Mouse (Mus musculus) ES-E14 (cell line): Measurements from ENCODE around the gene 1110051M20Rik. TPM values are rescaled to one million over a fixed set of nuclear protein-coding genes. Genes with fewer than 3 reads are reported as not detected.

ENCODE experiments used
- DNase-seq: peaks from one replicate; pipeline ENCODE4 v3.0.0-alpha.2; 2013; ENCODE audit warnings: low read depth, low spot score
- H3K27ac ChIP-seq: 2 replicates; pipeline ENCODE4 v1.5.1; 2012; ENCODE audit warnings: low read depth, mild to moderate bottlenecking, low read length, moderate library complexity, mixed read lengths; ENCODE audit not compliant: poor library complexity, insufficient read depth, severe bottlenecking
- H3K36me3 ChIP-seq: 2 replicates; pipeline ENCODE4 v1.6.1; 2012; ENCODE audit warnings: mild to moderate bottlenecking, low read length, moderate library complexity, mixed read lengths; ENCODE audit not compliant: control insufficient read depth, poor library complexity, insufficient read depth, severe bottlenecking
- H3K4me1 ChIP-seq, 2 experiments: fragments of 150-350 bp in 1 of 2; sonication (generic) in 1 of 2; 2 replicates each; pipeline ENCODE4 v1.6.1; 2012; ENCODE audit warnings: low read length in 2 of 2, mild to moderate bottlenecking in 1 of 2, mixed read lengths in 1 of 2; ENCODE audit not compliant: control insufficient read depth in 2 of 2, insufficient read depth in 2 of 2, poor library complexity in 1 of 2
- H3K4me3 ChIP-seq, 2 experiments: fragments of 150-350 bp in 1 of 2; sonication (generic) in 1 of 2; 2 replicates each; pipeline ENCODE4 v1.5.1; 2012; ENCODE audit warnings: low read length in 2 of 2, low read depth in 1 of 2, mild to moderate bottlenecking in 1 of 2, mixed read lengths in 1 of 2; ENCODE audit not compliant: insufficient read depth in 1 of 2, poor library complexity in 1 of 2, severe bottlenecking in 1 of 2
- H3K9ac ChIP-seq: 2 replicates; pipeline ENCODE4 v1.6.1; 2012; ENCODE audit warnings: low read depth, mild to moderate bottlenecking, low read length, mixed read lengths; ENCODE audit not compliant: poor library complexity, insufficient read depth, severe bottlenecking
- H3K9me3 ChIP-seq: fragments of 150-350 bp; sonication (generic); 2 replicates; pipeline ENCODE4 v1.6.1; 2012; ENCODE audit warnings: low read depth, mild to moderate bottlenecking, low read length; ENCODE audit not compliant: control insufficient read depth, insufficient read depth
- CHD2 ChIP-seq: IDR thresholded peaks from 2 replicates; pipeline ENCODE4 v1.6.1; 2014; ENCODE audit warnings: mild to moderate bottlenecking, low read depth, low read length, inconsistent platforms
- HCFC1 ChIP-seq: IDR thresholded peaks from 2 replicates; pipeline ENCODE4 v1.6.1; 2012; ENCODE audit warnings: low read length, inconsistent platforms, borderline replicate concordance; ENCODE audit not compliant: insufficient read depth
- MAFK ChIP-seq: IDR thresholded peaks from 2 replicates; pipeline ENCODE4 v1.6.1; 2014; ENCODE audit warnings: mild to moderate bottlenecking, low read depth, low read length, inconsistent platforms; ENCODE audit not compliant: insufficient read depth
- ZC3H11A ChIP-seq: IDR thresholded peaks from 2 replicates; pipeline ENCODE4 v1.6.1; 2012; ENCODE audit warnings: low read depth, mild to moderate bottlenecking, inconsistent platforms, low read length, borderline replicate concordance
- ZNF384 ChIP-seq: IDR thresholded peaks from 2 replicates; pipeline ENCODE4 v1.6.1; 2012; ENCODE audit warnings: low read depth, low read length, inconsistent platforms
- in situ Hi-C, 2 experiments: fragments of 600-800 bp; cut with MboI; formaldehyde crosslinking; loops; one replicate each; pipeline ENCODE4 v1.15.1; 2025; ENCODE audit warnings: low sequenced_read_pairs in 2 of 2, inconsistent platforms in 1 of 2; ENCODE audit not compliant: unreplicated experiment in 2 of 2
- total RNA-seq: library from RNA; depleted of rRNA; stranded (reverse); fragments of 300-350 nt; gene quantifications from 2 replicates; pipeline ENCODE4 v1.2.3, GENCODE M21; 2012

The 1110051M20Rik gene
- total RNA-seq, 1 experiment = 12.4 TPM

GRCm38 (mm10) chr2:91354727-91355403 lies 89.6 kb downstream of the 1110051M20Rik start:
- in situ Hi-C loops = no loop called here
- Histone ChIP-seq H3K4me1 (0 out of 4 replicates have a peak, but pooled peaks cover 0 to 1% of the 10 kb centered on the region in 2 experiments), H3K9me3 (no peaks in the 10 kb centered on the region), H3K4me3 (no peak overlapping the region), H3K36me3 (no peaks in the 10 kb centered on the region), H3K9ac (no peak overlapping the region), H3K27ac (no peak overlapping the region)
- DNase-seq = no peak
- TF ChIP-seq MAFK (no peak), ZNF384 (no peak), HCFC1 (no peak), ZC3H11A (no peak), CHD2 (no peak)

GRCm38 (mm10) chr2:91353854-91354253 lies 90.7 kb downstream of the 1110051M20Rik start:
- H3K4me3 ChIP-seq = no peak overlapping the region
- no peak for DNase-seq
- H3K36me3 ChIP-seq = no peaks in the 10 kb centered on the region
- in situ Hi-C loops = no loop called here
- no peak overlapping the region for H3K27ac ChIP-seq
- TF ChIP-seq HCFC1 = no peak
- no peak for TF ChIP-seq MAFK
- TF ChIP-seq ZNF384 = no peak
- no peak for TF ChIP-seq ZC3H11A
- no peak for TF ChIP-seq CHD2
- H3K9ac ChIP-seq = no peak overlapping the region
- 0 out of 4 replicates have a peak, but pooled peaks cover 0 to 2% of the 10 kb centered on the region in 2 experiments for H3K4me1 ChIP-seq
- H3K9me3 ChIP-seq = no peaks in the 10 kb centered on the region

- in situ Hi-C loops = no loop called here
- no peak for DNase-seq
- H3K36me3 ChIP-seq = no peaks in the 10 kb centered on the region
Observed at GRCm38 (mm10) chr2:91351841-91352240, 92.7 kb downstream of the 1110051M20Rik start.

GRCm38 (mm10) chr2:91349974-91350457 lies 94.5 kb downstream of the 1110051M20Rik start:
- no peak for DNase-seq
- in situ Hi-C loops = no loop called here
- no peak overlapping the region for H3K9ac ChIP-seq
- H3K36me3 ChIP-seq = no peaks in the 10 kb centered on the region
- no peak overlapping the region for H3K27ac ChIP-seq
- no peaks in the 10 kb centered on the region for H3K9me3 ChIP-seq
- 0 out of 4 replicates have a peak, but pooled peaks cover 0 to 2% of the 10 kb centered on the region in 2 experiments for H3K4me1 ChIP-seq
- no peak for TF ChIP-seq CHD2
- no peak overlapping the region for H3K4me3 ChIP-seq

More at GRCm38 (mm10) chr2:91351841-91352240, 92.7 kb downstream of the 1110051M20Rik start:
- Histone ChIP-seq H3K4me3 (no peak overlapping the region), H3K27ac (no peak overlapping the region), H3K9me3 (no peaks in the 10 kb centered on the region), H3K9ac (no peak overlapping the region), H3K4me1 (0 out of 4 replicates have a peak, but pooled peaks cover 0 to 2% of the 10 kb centered on the region in 2 experiments)
- no peak for TF ChIP-seq MAFK
- TF ChIP-seq HCFC1 = no peak
- TF ChIP-seq ZNF384 = no peak
- no peak for TF ChIP-seq ZC3H11A
- TF ChIP-seq CHD2 = no peak

- Histone ChIP-seq H3K27ac (no peak overlapping the region), H3K36me3 (no peaks in the 10 kb centered on the region), H3K9me3 (no peaks in the 10 kb centered on the region), H3K4me3 (no peak overlapping the region), H3K4me1 (0 out of 4 replicates have a peak, but pooled peaks cover 0 to 2% of the 10 kb centered on the region in 2 experiments), H3K9ac (no peak overlapping the region)
- in situ Hi-C loops = no loop called here
- no peak for TF ChIP-seq ZC3H11A
- TF ChIP-seq HCFC1 = no peak
- no peak for TF ChIP-seq CHD2
- TF ChIP-seq MAFK = no peak
- no peak for TF ChIP-seq ZNF384
- no peak for DNase-seq
Observed at GRCm38 (mm10) chr2:91348936-91349335, 95.6 kb downstream of the 1110051M20Rik start.
